Mouse (Mus musculus): ENCODE results near the gene 1700122O11Rik. TPM values are rescaled to one million over a fixed set of nuclear protein-coding genes. Genes with fewer than 3 reads are reported as not detected.

Gene 1700122O11Rik
- polyA plus RNA-seq, 1 experiment from 2014 or later = not detected

DNA sequence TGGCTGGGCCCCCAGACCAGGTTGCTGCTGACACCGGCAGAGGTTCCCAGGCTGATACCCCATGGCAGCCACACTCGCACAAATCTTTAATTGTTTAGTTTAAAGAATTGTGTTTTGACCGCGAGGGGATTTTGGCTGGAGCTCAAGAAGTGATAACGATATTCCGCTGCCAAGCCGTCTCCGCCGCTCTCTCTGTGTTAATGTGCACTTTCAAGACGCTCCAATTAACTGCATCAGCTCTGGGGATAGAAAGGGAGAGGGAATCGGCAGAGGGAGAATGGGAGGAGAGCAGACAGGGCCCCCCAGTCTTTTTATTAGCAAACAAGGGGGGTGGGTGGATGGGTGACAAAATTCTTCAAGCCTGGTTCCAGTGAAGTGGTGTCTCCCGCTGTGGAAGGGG lies 8.9 kb downstream of the 1700122O11Rik start:
- H3K36me3 ChIP-seq (ENCODE audit: control insufficient read depth, insufficient read depth, low read length) = no peaks in the 10 kb centered on the region
- no peak overlapping the region; the same call in 1 of the 2 replicates for H3K4me2 ChIP-seq (ENCODE audit: low read depth, low read length)
- no peaks in the 10 kb centered on the region for H3K9me3 ChIP-seq (ENCODE audit: control insufficient read depth, low read length)
- H3K4me1 ChIP-seq (ENCODE audit: control insufficient read depth, insufficient read depth, low read length) = peaks cover 32% of the 10 kb centered on the region
- WGBS = 20% methylated on average over 12 of the region's 12 CpGs
- H3K27ac ChIP-seq (ENCODE audit: low read length) = no peak overlapping the region
- no peak for ATAC-seq
- H3K27me3 ChIP-seq (replicated peaks; ENCODE audit: control insufficient read depth, insufficient read depth, low read length) = 0 out of 2 replicates have a peak, but pooled peaks cover 2% of the 10 kb centered on the region
- no peak overlapping the region for H3K4me3 ChIP-seq (ENCODE audit: low read length)
- H3K9ac ChIP-seq (ENCODE audit: low read depth, low read length) = no peak overlapping the region

DNA sequence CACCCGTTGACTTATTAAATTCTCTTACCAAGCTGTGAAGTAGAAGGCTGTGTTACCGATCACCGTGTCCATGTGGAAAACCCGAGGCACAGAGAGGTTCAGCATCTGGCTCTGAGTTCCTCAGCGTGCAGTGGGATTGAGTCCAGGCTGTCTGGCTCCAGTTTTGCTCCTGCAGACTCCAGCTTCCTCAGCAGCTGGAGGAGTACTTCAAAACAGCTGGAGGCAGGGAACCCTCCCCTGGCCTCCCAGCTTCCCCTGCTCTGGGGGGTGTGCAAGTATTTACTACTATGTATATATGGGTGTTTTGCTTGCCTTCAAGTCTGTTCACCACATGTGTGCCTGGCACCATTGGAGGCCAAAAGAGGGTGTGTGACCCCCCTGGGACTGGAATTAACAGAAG lies 9.8 kb downstream of the 1700122O11Rik start:
- Histone ChIP-seq H3K36me3 (ENCODE audit: control insufficient read depth, insufficient read depth, low read length) (no peaks in the 10 kb centered on the region), H3K27me3 (replicated peaks; ENCODE audit: control insufficient read depth, insufficient read depth, low read length) (0 out of 2 replicates have a peak, but pooled peaks cover 2% of the 10 kb centered on the region), H3K9me3 (ENCODE audit: control insufficient read depth, low read length) (no peaks in the 10 kb centered on the region), H3K4me1 (ENCODE audit: control insufficient read depth, insufficient read depth, low read length) (peaks cover 40% of the 10 kb centered on the region), H3K9ac (ENCODE audit: low read depth, low read length) (no peak overlapping the region), H3K4me2 (ENCODE audit: low read depth, low read length) (no peak overlapping the region), H3K27ac (ENCODE audit: low read length) (no peak overlapping the region), H3K4me3 (ENCODE audit: low read length) (no peak overlapping the region)
- 62% methylated on average over 5 of the region's 5 CpGs for WGBS
- peak; percentile 30; the same call in 1 of the 2 replicates for ATAC-seq

DNA sequence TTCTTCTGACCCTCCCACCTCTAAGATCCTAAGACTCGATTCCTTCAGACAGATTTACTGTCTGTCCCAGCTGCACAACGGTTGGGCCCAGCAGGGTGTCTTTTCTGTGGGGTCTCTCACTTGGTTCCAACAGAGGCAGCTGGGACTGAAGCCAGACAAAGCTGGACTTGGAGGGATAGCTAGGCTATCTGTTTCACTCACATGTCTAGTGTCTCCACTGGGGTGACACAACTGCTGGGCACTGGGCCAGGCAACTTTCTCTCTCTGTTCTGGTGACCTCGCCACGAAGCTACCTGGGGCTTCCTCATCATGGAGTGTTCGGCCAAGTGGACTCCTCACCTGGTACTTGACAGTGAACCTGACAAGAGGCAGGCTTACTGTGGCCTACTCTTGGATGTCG lies 10.4 kb downstream of the 1700122O11Rik start:
- 0 out of 2 replicates have a peak overlapping the region, but pooled peaks have one; percentile 14 for H3K27ac ChIP-seq (ENCODE audit: low read length)
- H3K9ac ChIP-seq (ENCODE audit: low read depth, low read length) = no peak overlapping the region
- no peaks in the 10 kb centered on the region for H3K36me3 ChIP-seq (ENCODE audit: control insufficient read depth, insufficient read depth, low read length)
- no peaks in the 10 kb centered on the region for H3K9me3 ChIP-seq (ENCODE audit: control insufficient read depth, low read length)
- WGBS = 53% methylated on average over 6 of the region's 6 CpGs
- H3K4me1 ChIP-seq (ENCODE audit: control insufficient read depth, insufficient read depth, low read length) = peaks cover 41% of the 10 kb centered on the region
- 0 out of 2 replicates have a peak, but pooled peaks cover 2% of the 10 kb centered on the region for H3K27me3 ChIP-seq (replicated peaks; ENCODE audit: control insufficient read depth, insufficient read depth, low read length)
- no peak overlapping the region for H3K4me2 ChIP-seq (ENCODE audit: low read depth, low read length)
- no peak for ATAC-seq
- H3K4me3 ChIP-seq (ENCODE audit: low read length) = no peak overlapping the region

DNA sequence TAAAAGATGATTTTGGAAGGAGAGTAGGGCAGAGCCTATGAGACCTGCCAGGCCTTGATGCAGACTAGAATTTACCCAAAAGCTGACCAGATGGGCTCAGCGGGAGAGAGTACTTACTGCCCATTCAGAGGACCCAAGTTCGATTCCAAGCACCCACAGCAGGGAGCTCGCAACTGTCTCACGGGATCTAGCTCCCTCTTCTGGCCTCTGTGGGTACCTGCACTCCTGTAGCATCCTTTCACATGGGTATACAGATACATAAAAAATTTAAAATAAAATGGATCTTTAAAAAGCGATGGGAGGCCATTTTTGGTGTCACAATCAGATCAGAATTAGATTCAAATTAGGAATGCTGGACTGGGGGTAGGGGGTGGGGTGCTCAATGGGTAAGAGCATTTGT lies 11.1 kb downstream of the 1700122O11Rik start:
- no peak overlapping the region for H3K27ac ChIP-seq (ENCODE audit: low read length)
- ATAC-seq = no peak
- no peak overlapping the region for H3K9ac ChIP-seq (ENCODE audit: low read depth, low read length)
- H3K36me3 ChIP-seq (ENCODE audit: control insufficient read depth, insufficient read depth, low read length) = no peaks in the 10 kb centered on the region
- 96% methylated on average over 5 of the region's 5 CpGs for WGBS
- H3K4me1 ChIP-seq (ENCODE audit: control insufficient read depth, insufficient read depth, low read length) = peaks cover 42% of the 10 kb centered on the region
- H3K9me3 ChIP-seq (ENCODE audit: control insufficient read depth, low read length) = no peaks in the 10 kb centered on the region
- H3K4me3 ChIP-seq (ENCODE audit: low read length) = no peak overlapping the region
- H3K4me2 ChIP-seq (ENCODE audit: low read depth, low read length) = no peak overlapping the region
- H3K27me3 ChIP-seq (replicated peaks; ENCODE audit: control insufficient read depth, insufficient read depth, low read length) = no peaks in the 10 kb centered on the region

DNA sequence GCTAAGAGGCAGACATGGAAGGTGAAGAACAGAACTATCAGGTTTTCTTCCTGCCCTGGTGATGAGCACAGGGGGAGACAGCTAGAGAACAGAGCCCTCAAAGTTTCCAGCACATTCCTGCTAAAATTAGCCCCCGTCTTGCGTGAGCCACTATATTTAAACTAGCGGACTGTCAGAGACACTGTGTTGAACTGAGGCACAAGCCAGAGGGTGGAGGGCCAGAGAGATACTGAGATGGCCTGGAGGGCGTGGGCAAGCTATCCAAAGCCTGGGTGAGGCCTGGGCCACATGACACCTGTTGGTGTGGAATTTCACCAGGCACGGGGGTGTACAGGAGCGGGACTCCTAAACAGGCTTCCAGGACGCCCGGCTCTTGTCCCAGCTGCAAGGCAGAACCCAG lies 14.0 kb downstream of the 1700122O11Rik start:
- Histone ChIP-seq H3K9ac (ENCODE audit: low read depth, low read length) (no peak overlapping the region), H3K9me3 (ENCODE audit: control insufficient read depth, low read length) (no peaks in the 10 kb centered on the region), H3K27me3 (replicated peaks; ENCODE audit: control insufficient read depth, insufficient read depth, low read length) (no peaks in the 10 kb centered on the region), H3K36me3 (ENCODE audit: control insufficient read depth, insufficient read depth, low read length) (no peaks in the 10 kb centered on the region), H3K4me1 (ENCODE audit: control insufficient read depth, insufficient read depth, low read length) (peaks cover 21% of the 10 kb centered on the region), H3K4me2 (ENCODE audit: low read depth, low read length) (no peak overlapping the region), H3K27ac (ENCODE audit: low read length) (peak overlapping the region; percentile 16; the same call in 1 of the 2 replicates), H3K4me3 (ENCODE audit: low read length) (no peak overlapping the region)
- 55% methylated on average over 8 of the region's 8 CpGs for WGBS
- ATAC-seq = no peak

DNA sequence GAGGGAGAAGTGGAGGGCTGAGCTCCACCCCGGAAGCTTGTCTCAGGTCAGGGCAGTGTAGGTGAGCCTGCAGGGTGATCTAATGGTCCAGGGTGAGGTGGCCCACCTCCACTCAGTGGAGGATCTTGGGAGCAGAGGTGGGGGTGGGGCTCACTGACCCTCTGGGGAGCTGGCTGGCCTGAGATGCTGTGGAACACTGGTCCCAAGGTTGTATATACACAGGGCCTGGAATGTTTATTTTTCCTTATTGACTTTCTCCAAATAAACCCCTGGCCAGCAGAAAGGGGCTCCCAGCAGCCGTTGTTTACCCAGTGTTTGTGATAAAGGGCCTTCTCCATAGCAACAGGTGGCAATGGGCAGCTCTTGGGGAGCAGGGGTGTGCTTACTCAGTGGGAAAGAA lies 18.5 kb downstream of the 1700122O11Rik start:
- WGBS = 15% methylated on average over 2 of the region's 2 CpGs
- Histone ChIP-seq H3K4me1 (ENCODE audit: control insufficient read depth, insufficient read depth, low read length) (peaks cover 18% of the 10 kb centered on the region), H3K9ac (ENCODE audit: low read depth, low read length) (no peak overlapping the region), H3K36me3 (ENCODE audit: control insufficient read depth, insufficient read depth, low read length) (no peaks in the 10 kb centered on the region), H3K9me3 (ENCODE audit: control insufficient read depth, low read length) (no peaks in the 10 kb centered on the region), H3K4me3 (ENCODE audit: low read length) (no peak overlapping the region), H3K27me3 (replicated peaks; ENCODE audit: control insufficient read depth, insufficient read depth, low read length) (no peaks in the 10 kb centered on the region), H3K4me2 (ENCODE audit: low read depth, low read length) (no peak overlapping the region), H3K27ac (ENCODE audit: low read length) (no peak overlapping the region)
- ATAC-seq = peak; percentile 80

DNA sequence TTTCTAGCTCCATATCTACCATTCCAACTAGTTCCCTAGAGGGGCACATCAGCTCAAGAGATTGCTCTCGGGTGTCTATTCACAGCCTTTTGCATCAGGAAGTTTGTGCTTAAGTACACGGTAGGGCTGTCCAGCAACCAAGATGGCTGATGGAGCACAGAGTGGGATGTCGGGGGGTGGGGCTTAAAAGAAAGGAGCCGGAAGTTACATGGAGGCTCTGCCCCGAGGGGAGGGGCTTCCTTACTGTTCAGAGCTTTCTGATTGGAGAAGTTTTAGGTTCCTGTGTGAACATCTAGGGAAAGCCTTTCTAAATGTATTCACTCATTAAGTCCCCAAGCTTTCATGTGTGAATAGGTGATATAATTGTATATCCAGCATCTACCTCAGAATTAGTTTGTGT lies 21.5 kb downstream of the 1700122O11Rik start:
- no peak for ATAC-seq
- no peak overlapping the region for H3K4me3 ChIP-seq (ENCODE audit: low read length)
- H3K4me2 ChIP-seq (ENCODE audit: low read depth, low read length) = no peak overlapping the region
- no peaks in the 10 kb centered on the region for H3K36me3 ChIP-seq (ENCODE audit: control insufficient read depth, insufficient read depth, low read length)
- WGBS = 79% methylated on average over 5 of the region's 5 CpGs
- H3K9ac ChIP-seq (ENCODE audit: low read depth, low read length) = no peak overlapping the region
- peaks cover 5% of the 10 kb centered on the region for H3K4me1 ChIP-seq (ENCODE audit: control insufficient read depth, insufficient read depth, low read length)
- no peaks in the 10 kb centered on the region for H3K27me3 ChIP-seq (replicated peaks; ENCODE audit: control insufficient read depth, insufficient read depth, low read length)
- H3K9me3 ChIP-seq (ENCODE audit: control insufficient read depth, low read length) = no peaks in the 10 kb centered on the region
- no peak overlapping the region for H3K27ac ChIP-seq (ENCODE audit: low read length)

DNA sequence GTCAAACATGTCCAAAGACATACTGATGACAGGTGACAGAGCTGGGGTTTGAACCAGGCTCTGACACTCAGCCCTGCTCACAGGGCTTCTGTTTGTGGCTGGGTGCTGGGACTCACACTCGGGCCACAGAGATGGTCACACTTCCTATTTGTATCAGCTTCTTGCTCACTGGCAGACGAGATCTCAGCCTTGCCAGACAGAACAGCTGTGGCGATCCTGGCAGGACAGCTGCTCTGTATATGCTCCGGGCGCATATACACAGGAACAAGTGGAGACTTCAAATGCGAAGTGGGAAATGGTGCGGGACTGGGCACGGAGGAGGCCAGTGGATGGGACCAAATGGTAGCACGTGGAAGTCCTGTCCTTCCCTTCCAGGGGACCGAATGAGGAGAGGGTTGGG lies 25.5 kb downstream of the 1700122O11Rik start:
- no peak for ATAC-seq
- Histone ChIP-seq H3K27me3 (replicated peaks; ENCODE audit: control insufficient read depth, insufficient read depth, low read length) (no peaks in the 10 kb centered on the region), H3K4me2 (ENCODE audit: low read depth, low read length) (no peak overlapping the region), H3K9me3 (ENCODE audit: control insufficient read depth, low read length) (no peaks in the 10 kb centered on the region), H3K27ac (ENCODE audit: low read length) (no peak overlapping the region), H3K9ac (ENCODE audit: low read depth, low read length) (no peak overlapping the region), H3K4me1 (ENCODE audit: control insufficient read depth, insufficient read depth, low read length) (peaks cover 4% of the 10 kb centered on the region; the same call in 1 of the 2 replicates), H3K36me3 (ENCODE audit: control insufficient read depth, insufficient read depth, low read length) (no peaks in the 10 kb centered on the region), H3K4me3 (ENCODE audit: low read length) (no peak overlapping the region)
- WGBS = 58% methylated on average over 10 of the region's 10 CpGs

DNA sequence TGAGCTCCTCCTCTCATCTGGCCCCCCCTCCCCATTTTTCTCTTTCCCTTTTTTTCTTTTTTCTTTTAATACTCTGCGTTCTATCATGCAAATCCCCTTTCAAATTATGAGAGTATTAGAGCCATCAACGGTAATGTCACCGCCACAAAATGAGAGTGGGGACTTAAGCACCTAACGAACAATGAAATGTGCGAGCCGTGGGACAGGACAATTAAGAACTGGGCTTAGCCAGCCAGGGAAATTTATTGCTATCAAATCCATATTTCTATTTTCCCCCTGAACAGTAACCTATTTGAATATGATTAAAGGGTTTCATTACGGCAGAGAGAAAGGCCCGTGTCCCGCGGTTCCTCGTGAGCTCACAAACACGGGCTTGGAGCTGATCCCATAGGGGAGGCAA lies 27.0 kb downstream of the 1700122O11Rik start:
- Histone ChIP-seq H3K27ac (ENCODE audit: low read length) (no peak overlapping the region), H3K36me3 (ENCODE audit: control insufficient read depth, insufficient read depth, low read length) (no peaks in the 10 kb centered on the region), H3K27me3 (replicated peaks; ENCODE audit: control insufficient read depth, insufficient read depth, low read length) (no peaks in the 10 kb centered on the region), H3K4me1 (ENCODE audit: control insufficient read depth, insufficient read depth, low read length) (peaks cover 8% of the 10 kb centered on the region; the same call in 1 of the 2 replicates), H3K9me3 (ENCODE audit: control insufficient read depth, low read length) (no peaks in the 10 kb centered on the region), H3K4me2 (ENCODE audit: low read depth, low read length) (no peak overlapping the region), H3K4me3 (ENCODE audit: low read length) (no peak overlapping the region), H3K9ac (ENCODE audit: low read depth, low read length) (no peak overlapping the region)
- 85% methylated on average over 12 of the region's 12 CpGs for WGBS
- ATAC-seq = no peak

DNA sequence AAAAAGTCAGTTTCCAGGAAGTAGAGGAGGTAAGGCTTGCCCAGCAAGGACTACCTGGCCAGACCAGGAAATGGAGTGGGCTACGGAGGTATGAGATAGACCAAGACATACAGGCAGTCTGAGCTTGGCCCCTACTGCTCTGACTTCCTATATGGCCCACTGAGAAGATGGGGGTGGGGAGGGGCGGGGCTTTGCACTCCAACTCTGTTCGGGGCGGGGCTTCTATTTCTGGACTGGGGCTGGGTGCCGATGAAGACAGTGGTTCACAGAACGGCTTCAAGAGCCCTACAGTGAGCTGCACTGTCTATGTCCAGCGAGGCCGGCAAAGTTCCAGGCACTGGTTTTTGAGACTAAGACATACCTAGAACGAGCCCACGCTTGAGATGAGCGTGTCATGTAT lies 27.8 kb downstream of the 1700122O11Rik start:
- H3K36me3 ChIP-seq (ENCODE audit: control insufficient read depth, insufficient read depth, low read length) = no peaks in the 10 kb centered on the region
- WGBS = 75% methylated on average over 11 of the region's 11 CpGs
- H3K9me3 ChIP-seq (ENCODE audit: control insufficient read depth, low read length) = no peaks in the 10 kb centered on the region
- ATAC-seq = no peak
- H3K9ac ChIP-seq (ENCODE audit: low read depth, low read length) = no peak overlapping the region
- no peak overlapping the region for H3K4me2 ChIP-seq (ENCODE audit: low read depth, low read length)
- peaks cover 14% of the 10 kb centered on the region for H3K4me1 ChIP-seq (ENCODE audit: control insufficient read depth, insufficient read depth, low read length)
- H3K4me3 ChIP-seq (ENCODE audit: low read length) = no peak overlapping the region
- H3K27ac ChIP-seq (ENCODE audit: low read length) = no peak overlapping the region
- no peaks in the 10 kb centered on the region for H3K27me3 ChIP-seq (replicated peaks; ENCODE audit: control insufficient read depth, insufficient read depth, low read length)
